Mouse (Mus musculus) layer of hippocampus, adult 9-11 months (tissue): ENCODE measurements around the gene Itpripl2.
A peak's percentile ranks its signal among the peaks of the same experiment; 100 is the strongest.

Experiments used
- DNase-seq: peaks from one replicate; pipeline ENCODE4 v3.0.0; 2022

The Itpripl2 gene

DNA sequence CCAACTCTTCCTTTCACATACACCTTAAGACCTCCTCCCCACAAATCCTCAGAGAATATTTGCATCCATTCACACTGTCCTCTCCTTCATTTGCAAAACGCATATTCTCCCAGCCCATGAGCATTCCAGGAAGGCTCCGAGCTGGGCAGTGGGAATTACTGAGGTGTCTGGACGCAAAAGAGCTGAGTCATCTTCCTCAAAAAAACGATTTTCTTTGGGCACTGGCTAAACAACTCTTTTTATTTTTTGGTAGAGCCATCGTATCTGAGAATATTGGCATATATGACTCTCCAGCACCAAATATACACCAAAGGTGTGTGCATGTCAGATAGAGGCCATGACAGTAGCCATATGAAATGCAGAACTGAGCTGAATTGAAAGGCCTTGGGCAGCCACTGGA, 4.9 kb downstream of the Itpripl2 start:
- DNase-seq: no peak

DNA sequence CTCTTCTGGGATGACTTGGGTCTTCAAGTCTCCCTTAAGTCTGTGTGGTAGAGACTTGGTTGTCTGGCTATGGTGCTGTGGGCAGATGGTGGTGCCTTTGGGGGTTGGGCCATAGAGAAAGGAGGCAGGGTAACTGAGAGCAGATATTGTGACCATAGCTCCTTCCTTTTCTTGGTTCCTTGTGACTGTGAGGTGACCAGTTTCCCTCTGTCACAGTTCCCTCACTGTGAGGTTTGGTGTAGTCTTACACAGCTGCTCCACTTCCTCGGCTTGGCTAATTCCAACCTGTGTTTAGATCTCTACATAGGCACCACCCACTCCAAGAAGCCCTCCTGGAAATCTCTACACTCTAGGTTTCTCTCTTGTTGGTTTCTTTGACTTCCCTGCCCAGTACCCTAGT, 7.8 kb downstream of the Itpripl2 start:
- no peak for DNase-seq

DNA sequence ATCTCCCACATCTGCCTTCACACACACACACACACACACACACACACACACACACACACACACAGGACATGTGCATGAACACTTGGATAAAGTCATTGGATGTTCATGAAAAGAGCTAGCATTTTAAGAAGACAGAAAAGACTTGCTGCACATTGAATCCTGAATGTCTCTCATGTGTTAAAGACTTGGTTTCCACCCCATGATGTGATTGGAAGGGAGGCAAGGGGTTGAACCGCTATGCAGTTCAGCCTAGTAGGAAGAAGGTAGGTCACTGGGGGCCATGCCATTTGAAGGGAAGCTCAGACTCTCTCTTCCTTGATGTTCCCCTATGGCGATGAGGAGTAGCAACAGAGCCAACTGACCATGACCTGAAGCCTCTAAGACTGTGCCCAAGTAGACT, 9.8 kb downstream of the Itpripl2 start:
- no peak for DNase-seq

DNA sequence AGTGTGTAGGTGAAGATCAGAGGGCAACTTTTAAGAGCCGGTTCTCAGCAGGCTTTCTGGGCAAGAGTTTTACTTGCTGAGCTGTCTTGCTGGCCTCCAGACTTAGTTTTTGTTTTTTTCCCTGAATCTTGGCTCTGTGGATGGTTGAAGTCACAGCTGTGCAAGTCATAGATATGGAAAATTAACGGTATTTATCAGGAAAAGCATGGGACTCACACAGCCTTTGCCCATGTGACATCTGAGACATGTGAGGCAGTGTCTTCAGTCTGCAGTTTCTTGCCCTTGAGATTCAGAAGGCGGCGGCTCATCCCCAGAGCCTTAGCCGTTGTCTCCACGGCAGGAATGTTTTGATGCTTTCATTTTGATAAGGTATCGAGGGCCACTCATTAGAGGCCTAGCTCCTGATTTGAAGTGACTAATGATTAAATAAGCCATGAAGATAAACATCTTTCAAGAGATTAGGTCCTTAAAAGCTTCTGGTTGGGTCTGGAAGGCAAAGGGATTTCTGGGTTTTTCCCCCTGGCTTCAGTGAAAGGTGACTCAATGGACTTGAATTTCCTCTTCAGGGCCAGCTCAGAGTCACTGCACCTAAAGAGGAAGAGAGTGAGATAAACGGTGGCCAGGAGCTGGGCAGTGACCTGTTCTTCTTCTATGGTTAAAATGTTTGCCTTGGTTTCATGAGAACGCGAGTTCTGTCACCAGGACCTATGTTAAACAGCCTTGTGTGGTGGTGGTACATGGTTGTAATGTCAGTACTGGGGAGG, 10.5 kb downstream of the Itpripl2 start:
- no peak for DNase-seq

DNA sequence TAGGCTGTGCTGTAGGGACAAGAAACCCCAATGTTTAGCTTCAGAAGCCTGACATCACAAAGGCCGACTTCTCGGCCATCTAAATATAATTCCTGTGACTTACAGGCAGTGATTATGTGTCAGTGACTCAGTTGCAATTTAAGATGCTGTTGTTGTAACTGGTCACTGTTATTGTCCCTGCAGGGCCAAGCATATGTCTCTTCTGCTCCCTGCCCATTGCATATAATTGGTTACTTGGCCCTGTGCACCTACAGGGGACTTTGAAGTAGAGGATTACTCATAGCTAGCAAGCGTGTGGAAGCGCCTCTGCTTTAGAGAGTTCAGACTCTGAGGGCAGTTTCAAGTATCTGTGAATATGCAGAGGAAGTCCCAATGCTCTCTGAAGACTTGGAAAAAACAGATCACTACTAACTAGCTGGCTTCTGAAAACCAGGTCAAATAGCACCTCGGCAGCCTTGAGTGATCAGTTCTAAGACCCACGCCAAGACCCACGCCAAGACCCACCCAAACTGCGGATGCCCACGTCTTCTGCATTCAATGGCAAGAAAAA, 11.5 kb downstream of the Itpripl2 start:
- no peak for DNase-seq

DNA sequence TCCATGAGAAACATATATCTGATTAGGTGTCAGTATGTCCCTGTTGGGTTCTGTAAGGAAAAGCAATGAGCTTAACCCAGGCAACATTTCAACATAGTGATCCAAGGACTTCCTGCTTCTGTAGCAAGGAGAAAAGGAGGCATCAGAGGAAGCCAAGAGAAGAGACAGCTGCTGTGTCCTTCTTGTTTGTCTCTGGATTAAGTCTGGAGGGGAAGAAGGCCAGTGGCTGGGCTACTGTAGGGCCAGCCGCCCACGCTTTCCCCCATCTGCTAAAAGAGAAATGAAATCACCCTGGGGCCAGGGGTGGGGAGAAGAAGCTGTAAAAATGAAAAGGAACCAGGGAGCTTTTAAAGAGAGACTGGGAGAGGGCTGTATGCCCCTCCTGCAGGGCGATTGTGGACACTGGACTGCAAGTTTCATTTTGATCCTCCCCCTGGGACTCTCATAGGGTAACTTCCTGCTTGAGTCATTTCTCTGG, 12.9 kb downstream of the Itpripl2 start:
- peak; percentile 82 for DNase-seq

DNA sequence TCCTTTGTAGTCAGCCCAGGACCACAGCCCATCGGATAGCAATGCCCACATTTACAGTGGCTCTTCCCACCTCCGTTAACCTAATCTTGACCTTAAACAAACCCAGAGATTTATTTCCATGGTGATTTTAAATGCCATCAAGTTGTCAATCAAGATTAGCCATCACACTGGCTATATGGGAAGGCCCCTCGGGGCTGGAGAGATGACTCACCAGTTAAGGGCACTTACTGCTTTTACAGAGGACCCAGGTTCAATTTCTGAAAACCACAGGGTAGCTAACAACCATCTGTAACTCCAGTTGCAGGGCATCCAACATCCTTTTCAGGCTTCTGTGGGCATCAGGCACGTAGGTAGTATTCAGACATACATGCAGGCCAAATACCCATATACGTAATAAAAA, 15.3 kb downstream of the Itpripl2 start:
- no peak for DNase-seq

DNA sequence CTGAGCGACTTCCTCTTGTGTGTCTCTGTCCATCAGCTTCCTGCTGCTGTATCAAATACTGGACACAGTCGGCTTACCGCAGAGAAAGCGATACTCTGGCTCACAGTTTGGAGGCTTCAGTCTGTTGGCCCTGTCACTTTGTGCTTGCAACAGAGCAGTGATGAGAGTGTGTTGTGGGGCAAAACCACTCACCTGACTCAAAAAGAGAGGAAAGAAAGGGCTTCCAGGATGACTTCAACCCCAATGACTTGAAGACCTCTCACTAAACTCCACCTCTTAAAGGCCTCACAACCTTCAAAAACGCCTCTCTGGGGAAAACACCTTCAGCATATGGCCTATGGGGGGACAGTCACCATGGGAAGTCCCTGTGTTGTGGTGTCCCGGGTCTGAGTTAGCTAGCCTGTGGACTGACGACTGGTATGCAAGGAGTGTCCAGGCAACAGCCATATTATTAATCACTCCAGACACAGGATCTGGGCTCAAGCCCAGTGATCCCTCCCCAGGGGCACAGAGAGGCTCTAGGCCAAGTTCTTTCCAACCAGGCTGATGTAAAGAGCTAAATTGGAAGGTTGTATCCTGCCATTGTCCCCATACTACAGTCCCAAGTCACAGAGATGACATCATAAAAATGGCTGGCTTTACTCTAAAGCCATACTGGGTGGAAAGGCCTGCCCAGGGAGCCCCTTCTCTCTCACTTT, 16.6 kb downstream of the Itpripl2 start:
- no peak for DNase-seq

DNA sequence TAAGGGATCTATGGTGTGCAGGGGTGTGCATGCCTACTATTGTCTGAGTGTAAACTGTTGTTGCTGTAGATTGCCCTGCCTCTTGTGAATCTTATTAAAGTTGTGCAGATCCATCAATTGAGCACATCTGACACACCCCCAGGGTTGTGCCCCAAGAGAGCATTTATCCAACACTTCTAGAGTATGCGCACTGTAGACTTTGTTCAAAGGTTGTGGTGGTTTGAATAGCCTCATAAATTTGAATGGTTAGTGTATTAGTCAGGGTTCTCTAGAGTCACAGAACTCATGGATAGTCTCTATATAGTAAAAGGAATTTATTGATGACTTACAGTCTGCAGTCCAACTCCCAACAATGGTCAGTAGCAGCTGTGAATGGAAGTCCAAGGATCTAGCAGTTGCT, 18.9 kb downstream of the Itpripl2 start:
- no peak for DNase-seq

DNA sequence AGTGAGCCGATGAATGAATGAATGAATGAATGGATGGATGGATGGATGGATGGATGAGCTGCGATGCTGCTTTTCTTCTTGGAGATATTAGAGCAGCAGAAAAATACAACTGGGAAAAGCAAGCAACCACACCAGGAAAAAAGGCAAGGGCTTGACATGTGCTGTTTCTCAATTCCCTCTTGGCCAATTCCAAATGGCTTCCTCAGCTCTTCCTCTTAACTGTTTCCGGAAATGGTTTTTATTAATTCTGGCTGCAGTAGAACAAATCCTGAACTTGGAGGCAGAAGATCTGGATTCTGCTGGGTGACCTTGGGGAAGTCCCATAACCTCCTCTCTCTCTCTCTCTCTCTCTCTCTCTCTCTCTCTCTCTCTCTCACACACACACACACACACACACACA, 23.7 kb downstream of the Itpripl2 start:
- DNase-seq: no peak

DNA sequence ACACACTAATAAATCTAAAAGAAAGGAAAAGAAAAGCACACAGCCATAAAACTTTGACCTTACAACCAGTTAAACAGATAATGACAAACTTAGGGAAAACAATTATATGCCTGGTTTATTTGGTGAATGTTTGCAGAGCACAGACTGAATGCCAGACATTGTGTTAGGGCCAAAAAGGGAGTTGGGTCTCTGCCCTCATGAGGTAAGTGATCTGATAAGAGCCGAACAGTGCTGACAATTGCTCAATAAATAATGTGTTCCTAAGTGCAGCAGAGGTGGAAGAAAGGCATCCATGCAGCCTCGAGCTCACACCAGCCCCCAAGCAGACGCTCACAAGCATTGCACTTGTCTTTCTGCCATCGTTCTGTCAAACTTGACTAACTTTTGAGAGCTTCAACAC, 27.3 kb downstream of the Itpripl2 start:
- no peak for DNase-seq

DNA sequence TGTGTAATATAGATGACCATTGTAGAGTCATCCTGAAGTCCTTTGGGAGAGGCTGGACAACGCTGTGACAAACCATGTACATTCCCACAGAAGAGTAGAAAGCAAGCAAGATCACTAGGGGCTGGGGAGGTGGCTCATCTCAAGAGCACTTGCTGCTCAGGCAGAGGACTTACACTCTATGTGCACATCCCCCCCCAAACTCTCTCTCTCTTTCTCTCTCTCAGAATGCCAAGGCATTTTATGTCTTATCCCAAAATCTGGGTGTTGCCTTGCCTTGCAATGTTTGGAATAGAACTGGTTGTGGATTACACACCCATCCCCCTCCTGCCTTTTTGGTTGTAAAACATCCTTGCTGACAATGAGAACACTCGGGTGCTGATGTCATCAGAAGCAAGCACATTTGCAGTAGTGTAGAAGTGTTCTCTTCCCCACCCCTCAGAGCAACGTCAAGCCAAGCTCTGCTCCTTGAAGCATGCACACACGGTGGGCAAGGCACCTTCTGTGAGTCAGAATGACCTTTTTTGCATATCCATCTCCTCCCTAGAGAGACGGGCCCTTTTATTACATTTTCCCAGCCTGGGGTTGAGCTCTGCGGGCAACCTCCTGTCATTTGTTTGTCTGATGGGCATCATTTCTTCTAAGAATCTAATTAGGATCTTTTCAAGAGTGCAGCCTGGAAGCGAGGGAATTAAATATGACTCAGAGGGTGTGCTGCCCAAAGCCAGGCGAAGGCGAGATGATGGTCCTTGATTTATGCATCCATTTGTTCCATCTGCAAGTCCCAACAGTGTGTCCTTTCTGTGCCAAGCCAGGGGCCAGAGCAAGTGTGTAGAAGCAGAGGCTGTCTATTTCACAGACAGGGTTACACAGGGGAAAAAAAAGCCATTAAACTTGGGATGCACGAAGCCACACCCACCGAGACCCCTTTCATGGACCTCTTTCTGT, 28.7 kb downstream of the Itpripl2 start:
- no peak for DNase-seq

DNA sequence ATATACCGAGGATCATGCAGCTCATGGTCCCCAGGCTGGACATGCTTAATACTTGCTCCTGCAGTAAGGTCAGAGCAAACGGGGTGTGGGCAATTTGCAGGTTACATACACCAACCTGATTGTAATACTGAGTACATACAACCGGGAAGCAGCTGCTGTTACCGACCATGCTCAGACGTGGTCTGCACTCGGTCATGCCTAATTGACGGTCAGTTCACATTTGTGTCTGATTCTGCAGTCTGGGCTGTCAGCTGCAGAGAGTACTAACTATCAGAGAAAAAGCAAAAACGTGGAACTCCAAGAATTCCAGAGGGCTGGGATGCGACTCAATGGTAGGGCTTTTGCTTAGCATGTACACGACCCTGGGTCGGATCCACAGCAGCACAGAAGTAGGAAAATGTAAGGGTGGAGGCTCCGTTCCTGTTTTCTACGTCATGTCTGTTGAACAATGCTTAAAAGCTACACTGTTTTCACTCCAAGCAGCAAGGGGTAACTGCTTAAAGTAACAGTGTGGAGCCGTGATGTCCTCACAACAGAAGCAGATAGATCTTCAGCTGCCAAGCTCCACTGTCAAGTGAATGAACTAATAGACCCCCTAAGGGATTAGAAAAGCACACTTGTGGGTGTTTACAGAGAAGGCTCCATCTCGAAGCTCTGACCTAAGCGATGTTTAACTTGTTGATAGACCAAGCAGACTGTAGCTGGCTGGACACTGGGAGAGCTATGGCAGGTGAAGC, 30.2 kb downstream of the Itpripl2 start:
- DNase-seq: no peak

DNA sequence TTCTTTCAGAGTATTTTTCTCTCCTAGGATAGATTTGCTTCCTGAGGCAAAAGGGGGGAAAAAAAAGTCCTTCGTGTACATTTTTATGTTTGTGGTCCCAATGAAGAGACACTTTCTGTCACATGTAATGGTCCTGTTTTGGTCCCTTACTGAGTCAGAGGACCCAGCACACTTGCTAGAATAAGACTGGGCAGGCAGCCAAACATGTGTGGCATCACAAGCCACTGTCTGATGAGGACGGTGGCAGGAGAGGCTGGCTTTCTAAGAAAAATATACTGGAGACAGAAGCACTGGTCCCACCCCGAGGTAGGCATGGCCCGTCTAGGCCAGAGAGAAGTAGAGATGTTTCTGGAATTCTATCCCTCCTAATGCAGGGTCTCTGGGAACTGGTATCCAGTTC, 38.1 kb downstream of the Itpripl2 start:
- no peak for DNase-seq

DNA sequence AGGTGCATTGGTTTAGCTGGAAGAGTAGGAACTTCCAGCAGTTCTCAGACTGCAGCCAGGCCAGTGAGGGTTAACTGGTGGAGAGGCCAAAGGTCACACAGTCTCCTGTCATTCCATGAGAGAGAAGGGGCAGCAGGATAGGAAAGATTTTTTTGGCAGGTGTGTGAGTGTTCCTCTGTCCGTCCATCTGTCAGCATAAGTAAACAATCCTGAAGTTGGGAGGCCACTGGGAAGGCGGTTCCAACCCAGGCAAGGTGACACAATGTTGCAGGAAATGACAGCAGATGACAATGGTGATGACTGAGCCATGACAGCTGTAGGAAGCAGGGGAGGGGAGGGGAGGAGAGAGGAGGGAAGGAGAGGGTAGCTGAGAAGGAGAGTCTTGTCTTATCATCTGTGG, 38.8 kb downstream of the Itpripl2 start:
- DNase-seq: no peak

DNA sequence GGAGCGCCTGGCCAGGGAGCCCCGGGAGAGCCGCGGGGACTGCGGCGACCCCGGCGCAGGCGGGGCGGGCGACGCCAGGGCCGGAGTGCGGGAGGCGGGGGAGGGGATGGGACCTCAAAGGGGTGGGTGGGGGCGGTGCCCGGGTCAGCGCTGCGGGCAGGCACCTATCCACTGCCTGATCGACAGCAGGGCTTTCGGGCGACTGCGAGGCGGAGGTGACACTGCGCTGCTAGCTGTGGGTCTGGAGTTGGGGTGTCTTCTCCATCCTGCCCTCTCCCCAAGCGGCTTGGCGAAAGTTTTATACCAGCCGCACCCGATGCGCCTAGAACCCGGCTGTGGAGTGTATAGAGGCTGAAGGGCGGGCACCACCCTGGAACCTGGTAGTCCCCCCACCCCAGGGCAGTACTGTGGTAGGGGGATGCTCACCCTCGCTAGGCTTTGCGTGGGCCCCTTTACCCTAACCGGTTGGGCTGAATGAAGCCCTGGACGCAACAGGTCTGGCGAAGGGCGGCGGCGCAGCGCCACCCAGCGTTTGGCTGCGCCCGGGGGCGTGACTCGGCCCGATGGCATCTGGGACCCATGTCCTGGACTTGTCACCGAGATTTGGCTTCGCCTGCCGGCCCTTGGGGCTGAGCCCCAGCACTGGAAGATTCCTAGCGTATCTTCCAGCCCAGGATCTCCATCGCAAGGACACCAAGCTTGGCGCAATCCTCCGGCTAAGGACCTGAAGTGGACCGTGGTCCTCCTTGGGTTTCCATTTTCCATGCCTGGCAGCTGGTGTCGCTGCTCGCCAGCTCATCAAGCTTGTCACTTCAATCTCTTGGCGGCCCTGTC, 43.4 kb downstream of the Itpripl2 start, which contains the start of gene Syt17:
Syt17 (minus strand) TSS at position 89 of the 834 bp plus-strand sequence.
- DNase-seq: peak; percentile 41

DNA sequence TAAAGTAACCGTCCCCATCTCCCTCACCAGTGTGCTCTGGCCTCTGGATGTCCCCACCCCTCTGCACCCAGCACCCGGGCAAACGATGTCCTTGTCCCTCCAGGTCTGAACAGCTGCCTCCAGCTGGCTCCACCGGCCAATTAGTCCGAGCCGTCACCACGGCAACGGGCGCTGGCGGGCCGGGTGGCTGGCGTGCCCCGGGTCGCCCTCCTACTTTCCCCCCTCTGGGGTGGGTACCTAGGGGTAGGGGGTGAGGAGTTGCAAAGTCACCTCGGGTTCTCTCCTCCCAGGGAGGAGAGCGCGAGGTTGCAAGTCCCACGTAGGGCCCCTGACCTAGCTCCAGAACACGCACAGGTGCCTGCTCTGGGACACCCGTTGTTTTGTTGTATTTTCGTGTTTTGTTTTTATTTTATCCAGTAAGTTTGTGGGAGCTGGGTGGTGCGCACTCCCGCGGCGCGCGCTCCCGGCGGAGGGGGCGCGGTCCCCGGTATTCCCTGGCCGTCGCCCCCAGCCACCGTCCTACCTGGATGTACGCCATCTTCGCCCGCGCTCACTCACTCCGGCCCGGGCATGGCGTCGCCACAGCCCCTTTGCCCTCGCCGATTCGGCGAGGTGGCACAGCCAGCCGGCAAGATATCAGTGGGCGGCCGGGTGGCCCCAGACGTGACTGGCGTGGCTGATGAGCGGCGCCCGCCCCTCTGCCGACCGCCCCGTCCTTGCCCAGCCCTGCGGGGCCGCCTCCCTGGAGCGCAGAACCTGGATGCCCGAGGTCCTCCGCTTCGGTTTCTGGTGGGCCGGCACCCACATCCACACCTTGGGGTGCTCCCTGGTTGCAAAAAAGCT, 44.3 kb downstream of the Itpripl2 start:
- no peak for DNase-seq

DNA sequence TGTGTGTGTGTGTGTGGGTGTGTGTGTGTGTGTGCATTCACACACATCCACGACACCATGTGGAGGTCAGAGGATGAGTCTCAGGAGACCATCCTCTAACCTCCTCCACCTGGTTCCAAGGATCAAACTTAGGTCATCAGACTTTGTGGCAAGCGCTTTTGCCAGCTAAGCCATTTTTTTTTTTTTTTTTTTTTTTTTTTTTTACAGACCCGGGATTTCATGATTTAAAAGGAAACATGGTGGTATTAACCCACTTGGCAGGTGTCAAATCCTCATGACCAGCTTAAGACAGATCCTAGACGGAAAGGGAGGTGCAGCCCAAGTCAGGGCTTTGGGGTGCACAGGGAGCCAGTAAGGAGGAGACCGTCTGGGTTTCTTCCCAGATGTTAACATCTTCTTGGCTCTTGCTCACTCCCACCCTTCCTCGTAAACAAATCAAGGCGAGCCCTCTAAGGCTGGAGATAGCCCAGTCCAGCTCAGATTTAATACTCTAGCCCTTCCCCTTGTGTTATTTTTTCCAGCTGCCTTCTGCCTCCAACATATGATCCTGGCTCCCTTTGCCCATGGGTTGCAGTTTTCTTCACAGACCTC, 47.8 kb downstream of the Itpripl2 start:
- DNase-seq: no peak

DNA sequence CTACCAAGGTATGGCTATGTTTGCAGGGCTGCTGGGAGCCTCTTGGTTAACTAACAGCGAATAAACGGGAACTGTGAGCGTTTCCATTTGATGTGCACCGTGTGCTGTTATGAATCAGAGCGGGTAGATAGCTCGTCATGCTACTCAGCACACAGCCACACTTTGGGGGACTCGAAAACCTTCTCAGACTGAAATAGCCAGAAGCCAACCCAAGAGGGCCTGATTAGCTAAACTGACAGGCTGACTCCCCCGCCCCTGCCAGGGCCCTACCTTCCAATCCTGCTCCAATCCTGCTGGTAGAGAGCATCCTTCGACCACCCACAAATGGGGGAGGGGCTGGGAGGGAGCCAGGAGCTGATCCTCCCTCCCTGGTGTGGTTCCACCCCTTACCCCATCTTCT, 48.4 kb downstream of the Itpripl2 start:
- DNase-seq: peak; percentile 77

DNA sequence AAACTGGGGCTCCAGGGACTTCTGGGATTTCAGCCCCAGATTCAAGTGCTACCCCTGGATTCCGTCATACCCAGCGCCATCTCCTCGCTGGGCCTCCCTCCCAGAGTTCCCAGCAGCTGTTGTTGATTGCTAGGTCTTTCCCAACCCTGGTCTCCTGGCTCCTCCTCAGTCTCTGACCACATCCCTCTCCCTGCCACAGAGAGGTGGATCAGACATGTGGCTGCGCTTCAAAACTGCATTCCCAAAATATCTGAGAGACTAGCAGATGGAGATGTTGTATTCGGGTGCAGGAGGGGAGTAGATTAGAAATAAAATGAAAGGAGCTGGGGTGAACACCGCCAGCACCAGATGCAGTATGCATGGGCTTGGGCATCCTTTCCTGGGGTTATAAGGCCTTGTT, 50.2 kb downstream of the Itpripl2 start:
- no peak for DNase-seq
